Mouse (Mus musculus) neural tube, embryonic 13.5 days (tissue): ENCODE results near the gene Bnipl. TPM values are rescaled to one million over a fixed set of nuclear protein-coding genes. Genes with fewer than 3 reads are reported as not detected.

Experiments used
- ATAC-seq: fragments of 200-750 bp; cut with Nextera tagmentation; 2 replicates; pipeline ENCODE4 v1.8.0; 2017; ENCODE audit warnings: low read depth, mild to moderate bottlenecking, moderate TSS enrichment, moderate library complexity
- H3K27ac ChIP-seq: fragments of 300-500 bp; sonication (generic); replicated peaks from 2 replicates; pipeline ENCODE4 v1.5.1; 2015; ENCODE audit warnings: moderate library complexity, mild to moderate bottlenecking, inconsistent platforms
- H3K27me3 ChIP-seq: fragments of 300-500 bp; sonication (generic); 2 replicates; pipeline ENCODE4 v1.6.1; 2015; ENCODE audit warnings: mild to moderate bottlenecking, inconsistent platforms
- H3K36me3 ChIP-seq: fragments of 300-500 bp; sonication (generic); 2 replicates; pipeline ENCODE4 v1.6.1; 2015; ENCODE audit warnings: mild to moderate bottlenecking, inconsistent platforms
- H3K4me1 ChIP-seq: fragments of 300-500 bp; sonication (generic); replicated peaks from 2 replicates; pipeline ENCODE4 v1.6.1; 2015; ENCODE audit warnings: inconsistent platforms
- H3K4me2 ChIP-seq: fragments of 300-500 bp; sonication (generic); 2 replicates; pipeline ENCODE4 v1.6.1; 2015; ENCODE audit warnings: inconsistent platforms, mild to moderate bottlenecking, moderate library complexity
- H3K4me3 ChIP-seq: fragments of 300-500 bp; sonication (generic); 2 replicates; pipeline ENCODE4 v1.5.1; 2015; ENCODE audit warnings: mild to moderate bottlenecking, inconsistent platforms
- H3K9ac ChIP-seq: fragments of 300-500 bp; sonication (generic); 2 replicates; pipeline ENCODE4 v1.6.1; 2015; ENCODE audit warnings: moderate library complexity, mild to moderate bottlenecking, inconsistent platforms
- H3K9me3 ChIP-seq: fragments of 300-500 bp; sonication (generic); 2 replicates; pipeline ENCODE4 v1.6.1; 2016; ENCODE audit warnings: inconsistent platforms
- WGBS: fragments of 180-500 bp; shearing (Covaris S2); methylation state at CpG from one replicate; pipeline ENCODE4 v1.1.7; 2015; 5-methylcytosine and 5-hydroxymethylcytosine counted together
- polyA plus RNA-seq: library from polyadenylated mRNA; unstranded; fragments of >200 nt; fragmentation: Nextera tagmentation; extraction: Ambion mirVana; gene quantifications from 2 replicates; pipeline ENCODE4 v1.2.1, GENCODE M21; 2015

Gene Bnipl
- polyA plus RNA-seq, result not detected in 2 replicates

GRCm38 (mm10) chr3:95250783-95251424 lies at the start of gene Bnipl:
Gene Bnipl, minus strand, starts transcription at chr3:95251193.
- Histone ChIP-seq H3K4me2 (no peak within 1 kb of the TSS), H3K36me3 (peaks cover 55% of the 10 kb centered on the region), H3K4me3 (no peak within 1 kb of the TSS), H3K27ac (no peak within 1 kb of the TSS), H3K4me1 (no peaks in the 10 kb centered on the region), H3K9me3 (no peaks in the 10 kb centered on the region), H3K27me3 (no peaks in the 10 kb centered on the region), H3K9ac (no peak within 1 kb of the TSS)
- ATAC-seq, result no peak
- WGBS, result 54% methylated on average over 7 of the region's 7 CpGs

DNA sequence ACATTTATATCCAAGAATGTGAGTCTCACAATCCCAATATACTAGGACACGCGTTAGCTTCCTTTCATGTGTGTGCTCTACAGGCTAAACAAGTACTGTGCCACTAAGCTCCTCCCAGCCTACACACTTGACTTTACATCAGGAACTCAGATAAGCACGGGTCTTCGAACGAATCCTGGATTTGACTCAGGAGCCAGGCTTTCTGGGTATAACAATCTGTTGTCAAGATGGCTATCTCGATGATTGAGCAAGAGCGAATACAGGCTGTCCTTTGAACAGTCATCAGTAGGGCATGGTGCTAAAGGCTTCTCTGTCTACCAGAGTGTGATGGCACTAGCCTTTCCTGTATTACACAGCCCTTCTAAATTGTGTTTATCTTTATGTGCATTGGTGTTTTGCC lies 47.0 kb upstream of the Bnipl start:
- H3K27me3 ChIP-seq, result no peaks in the 10 kb centered on the region
- H3K4me1 ChIP-seq, result no peaks in the 10 kb centered on the region
- no peak overlapping the region for H3K4me2 ChIP-seq
- 96% methylated on average over 7 of the region's 7 CpGs for WGBS
- peaks cover 50% of the 10 kb centered on the region for H3K36me3 ChIP-seq
- no peak for ATAC-seq
- H3K27ac ChIP-seq, result no peak overlapping the region
- H3K9ac ChIP-seq, result no peak overlapping the region
- H3K4me3 ChIP-seq, result no peak overlapping the region
- H3K9me3 ChIP-seq, result no peaks in the 10 kb centered on the region

GRCm38 (mm10) chr3:95296103-95296469 lies 45.1 kb upstream of the Bnipl start:
- no peak for ATAC-seq
- H3K36me3 ChIP-seq, result peaks cover 69% of the 10 kb centered on the region

DNA sequence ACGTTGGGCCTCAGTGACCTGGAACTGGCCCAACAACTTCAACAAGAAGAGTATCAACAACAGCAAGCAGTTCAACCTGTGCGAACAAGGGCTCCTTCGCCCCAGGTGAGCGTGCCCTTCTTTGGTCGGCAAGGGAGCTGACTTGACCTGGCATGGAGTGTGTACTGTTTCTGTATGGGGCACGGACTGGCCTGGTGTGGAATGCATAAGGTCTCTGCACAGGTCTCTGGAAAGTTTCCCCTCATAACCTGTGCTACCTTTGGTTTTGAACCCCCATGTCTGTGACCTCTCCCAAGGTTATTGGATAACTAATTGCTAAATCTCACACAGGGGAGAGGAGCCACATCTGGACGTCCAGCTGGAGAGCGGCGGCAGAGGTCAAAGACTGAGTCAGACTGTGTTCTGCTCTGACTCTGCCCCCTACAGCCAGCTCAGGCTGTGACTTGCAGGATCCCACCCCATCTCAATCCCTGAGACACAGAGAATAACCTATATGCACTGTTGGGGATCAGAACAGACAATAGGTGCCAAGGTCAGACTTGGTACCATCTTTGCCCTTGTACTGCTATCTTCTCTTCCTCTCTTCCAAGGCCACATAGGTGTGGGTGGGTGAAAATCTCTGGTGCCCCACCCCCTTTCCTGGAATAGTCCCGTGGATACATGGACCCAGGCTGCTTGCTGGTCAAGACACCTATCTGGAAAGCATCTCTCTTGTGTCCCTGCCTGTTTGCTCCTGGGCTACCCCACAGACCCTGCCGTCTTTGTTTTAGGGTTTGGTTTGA lies 44.5 kb upstream of the Bnipl start:
- no peaks in the 10 kb centered on the region for H3K9me3 ChIP-seq
- H3K9ac ChIP-seq, result no peak overlapping the region
- H3K4me1 ChIP-seq, result no peaks in the 10 kb centered on the region
- WGBS, result 80% methylated on average over 11 of the region's 11 CpGs
- no peak overlapping the region for H3K27ac ChIP-seq
- ATAC-seq, result no peak
- no peak overlapping the region for H3K4me2 ChIP-seq
- peaks cover 75% of the 10 kb centered on the region for H3K36me3 ChIP-seq
- no peak overlapping the region for H3K4me3 ChIP-seq
- no peaks in the 10 kb centered on the region for H3K27me3 ChIP-seq

More at GRCm38 (mm10) chr3:95296103-95296469, 45.1 kb upstream of the Bnipl start:
- Histone ChIP-seq H3K4me1 (no peaks in the 10 kb centered on the region), H3K27me3 (no peaks in the 10 kb centered on the region), H3K9ac (no peak overlapping the region), H3K27ac (no peak overlapping the region), H3K9me3 (no peaks in the 10 kb centered on the region), H3K4me2 (no peak overlapping the region), H3K4me3 (no peak overlapping the region)
- 10% methylated on average over 5 of the region's 5 CpGs for WGBS

DNA sequence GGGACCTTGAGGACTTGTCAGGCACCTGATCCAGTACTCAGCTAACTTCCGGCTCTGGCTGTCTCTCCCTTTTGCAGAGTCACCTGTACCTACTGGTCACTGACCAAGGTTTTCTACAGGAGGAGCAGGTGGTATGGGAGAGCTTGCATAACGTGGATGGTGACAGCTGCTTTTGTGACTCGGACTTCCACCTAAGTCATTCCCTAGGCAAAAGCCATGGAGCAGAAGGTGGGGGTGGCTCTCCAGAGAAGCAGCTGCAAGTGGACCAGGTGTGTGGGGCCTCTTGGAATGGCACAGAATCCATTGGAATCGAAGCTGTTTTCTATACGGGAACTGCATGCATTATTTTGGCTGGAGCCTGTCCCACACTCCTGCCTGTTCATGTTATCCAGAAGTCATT lies 43.7 kb upstream of the Bnipl start:
- H3K27ac ChIP-seq, result no peak overlapping the region
- H3K4me3 ChIP-seq, result no peak overlapping the region
- no peak overlapping the region for H3K4me2 ChIP-seq
- no peak overlapping the region for H3K9ac ChIP-seq
- H3K27me3 ChIP-seq, result no peaks in the 10 kb centered on the region
- peaks cover 83% of the 10 kb centered on the region for H3K36me3 ChIP-seq
- no peak for ATAC-seq
- H3K9me3 ChIP-seq, result no peaks in the 10 kb centered on the region
- WGBS, result 85% methylated on average over 5 of the region's 5 CpGs
- no peaks in the 10 kb centered on the region for H3K4me1 ChIP-seq

GRCm38 (mm10) chr3:95294316-95294715 lies 43.3 kb upstream of the Bnipl start:
- no peak for ATAC-seq
- H3K27ac ChIP-seq, result no peak overlapping the region
- H3K4me2 ChIP-seq, result no peak overlapping the region
- no peaks in the 10 kb centered on the region for H3K9me3 ChIP-seq
- H3K36me3 ChIP-seq, result peaks cover 87% of the 10 kb centered on the region
- H3K27me3 ChIP-seq, result no peaks in the 10 kb centered on the region
- no peaks in the 10 kb centered on the region for H3K4me1 ChIP-seq
- no peak overlapping the region for H3K9ac ChIP-seq
- WGBS, result 93% methylated on average over 7 of the region's 7 CpGs
- H3K4me3 ChIP-seq, result no peak overlapping the region

- Histone ChIP-seq H3K9me3 (no peaks in the 10 kb centered on the region), H3K36me3 (peaks cover 93% of the 10 kb centered on the region)
- WGBS, result 87% methylated on average over 11 of the region's 11 CpGs
Observed at GRCm38 (mm10) chr3:95293537-95293936, 42.5 kb upstream of the Bnipl start.

GRCm38 (mm10) chr3:95292899-95293298 lies 41.9 kb upstream of the Bnipl start:
- no peak overlapping the region for H3K4me2 ChIP-seq
- no peak overlapping the region for H3K27ac ChIP-seq
- WGBS, result 90% methylated on average over 2 of the region's 2 CpGs
- no peaks in the 10 kb centered on the region for H3K4me1 ChIP-seq
- H3K27me3 ChIP-seq, result no peaks in the 10 kb centered on the region
- H3K36me3 ChIP-seq, result peaks cover 96% of the 10 kb centered on the region
- H3K9me3 ChIP-seq, result no peaks in the 10 kb centered on the region
- no peak overlapping the region for H3K9ac ChIP-seq
- no peak overlapping the region for H3K4me3 ChIP-seq
- ATAC-seq, result no peak

More at GRCm38 (mm10) chr3:95293537-95293936, 42.5 kb upstream of the Bnipl start:
- Histone ChIP-seq H3K27me3 (no peaks in the 10 kb centered on the region), H3K4me2 (no peak overlapping the region), H3K4me1 (no peaks in the 10 kb centered on the region), H3K27ac (no peak overlapping the region), H3K4me3 (no peak overlapping the region), H3K9ac (no peak overlapping the region)
- no peak for ATAC-seq

GRCm38 (mm10) chr3:95291041-95291440 lies 40.0 kb upstream of the Bnipl start:
- Histone ChIP-seq H3K36me3 (peaks cover 87% of the 10 kb centered on the region), H3K4me3 (no peak overlapping the region), H3K4me2 (no peak overlapping the region), H3K4me1 (0 out of 2 replicates have a peak, but pooled peaks cover 1% of the 10 kb centered on the region), H3K27me3 (no peaks in the 10 kb centered on the region), H3K27ac (no peak overlapping the region), H3K9me3 (no peaks in the 10 kb centered on the region), H3K9ac (no peak overlapping the region)
- ATAC-seq, result no peak
- 95% methylated on average over 4 of the region's 4 CpGs for WGBS

DNA sequence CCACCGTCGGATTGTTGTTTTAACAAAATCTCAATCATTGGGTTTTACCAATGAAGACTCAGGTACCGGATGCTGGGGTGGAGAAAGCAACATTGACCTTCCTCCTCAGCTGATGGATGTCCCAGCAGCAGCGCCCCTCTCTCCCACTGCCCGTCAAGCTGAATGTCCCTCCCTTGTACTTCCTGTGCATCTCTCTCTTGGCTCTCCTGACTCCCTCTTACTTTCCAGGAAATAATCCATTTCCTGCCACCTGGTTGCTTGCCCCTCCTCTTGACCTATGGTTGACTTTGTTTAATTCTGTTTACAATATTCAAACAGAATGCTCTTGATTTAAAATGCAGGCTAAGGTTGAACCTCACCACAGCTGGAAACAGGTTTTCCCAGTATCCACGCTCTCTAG lies 39.2 kb upstream of the Bnipl start:
- WGBS, result 77% methylated on average over 6 of the region's 6 CpGs
- no peak for ATAC-seq
- H3K36me3 ChIP-seq, result peaks cover 79% of the 10 kb centered on the region

GRCm38 (mm10) chr3:95289419-95289818 lies 38.4 kb upstream of the Bnipl start:
- H3K9ac ChIP-seq, result no peak overlapping the region
- no peak overlapping the region for H3K4me2 ChIP-seq
- WGBS, result 91% methylated on average over 4 of the region's 4 CpGs
- no peaks in the 10 kb centered on the region for H3K9me3 ChIP-seq
- H3K36me3 ChIP-seq, result peaks cover 71% of the 10 kb centered on the region
- no peak for ATAC-seq
- H3K4me1 ChIP-seq, result peaks cover 16% of the 10 kb centered on the region
- no peak overlapping the region for H3K4me3 ChIP-seq
- H3K27me3 ChIP-seq, result no peaks in the 10 kb centered on the region
- H3K27ac ChIP-seq, result no peak overlapping the region

More for the DNA sequence above, 39.2 kb upstream of the Bnipl start:
- no peak overlapping the region for H3K4me3 ChIP-seq
- H3K9ac ChIP-seq, result no peak overlapping the region
- no peaks in the 10 kb centered on the region for H3K9me3 ChIP-seq
- H3K4me1 ChIP-seq, result peaks cover 8% of the 10 kb centered on the region; the same call in 1 of the 2 replicates
- H3K27ac ChIP-seq, result no peak overlapping the region
- H3K27me3 ChIP-seq, result no peaks in the 10 kb centered on the region
- H3K4me2 ChIP-seq, result no peak overlapping the region

- H3K36me3 ChIP-seq, result peaks cover 52% of the 10 kb centered on the region
- 86% methylated on average over 3 of the region's 3 CpGs for WGBS
- no peaks in the 10 kb centered on the region for H3K9me3 ChIP-seq
- H3K4me1 ChIP-seq, result peaks cover 25% of the 10 kb centered on the region
- no peak overlapping the region for H3K27ac ChIP-seq
- H3K9ac ChIP-seq, result no peak overlapping the region
- no peak for ATAC-seq
- no peak overlapping the region for H3K4me3 ChIP-seq
- no peak overlapping the region for H3K4me2 ChIP-seq
- H3K27me3 ChIP-seq, result no peaks in the 10 kb centered on the region
Observed at GRCm38 (mm10) chr3:95287541-95287940, 36.5 kb upstream of the Bnipl start.
